ENCODE assay signal across 7 mouse cellular contexts in genomic region chr10:59701805-59702204, GRCm38 (mm10). TPM values are rescaled to one million over a fixed set of nuclear protein-coding genes. Genes with fewer than 3 reads are reported as not detected.
DNase-seq lines count a peak whose midpoint lies in the region; ATAC-seq lines count a peak whose summit lies in the region.

No protein-coding gene starts in this region.

- H3K4me2 ChIP-seq in forebrain, embryonic 12.5 days = peak overlapping the region; percentile 56
- H3K4me2 ChIP-seq in liver, embryonic 11.5 days = peak overlapping the region; percentile 83

- H3K4me1 ChIP-seq in megakaryocyte, embryonic 14.5 days = peaks cover 51% of the 10 kb centered on the region
- H3K4me1 ChIP-seq in forebrain, embryonic 12.5 days = peaks cover 9% of the 10 kb centered on the region
- H3K4me1 ChIP-seq in liver, embryonic 11.5 days (replicated peaks; ENCODE audit: control insufficient read depth, insufficient read depth, low read length) = peaks cover 6% of the 10 kb centered on the region

- DNase-seq in liver, embryonic 11.5 days (ENCODE audit: low spot score) = no peak
- no peak for DNase-seq in urinary bladder, postnatal 4 days (ENCODE audit: low spot score in 2 of 2)
- DNase-seq in thymus, adult 18-20 months = no peak
- DNase-seq in left cerebral cortex, adult 8-10 months (ENCODE audit: low spot score in 2 of 2) = no peak

- peak overlapping the region; percentile 99 for H3K4me3 ChIP-seq in megakaryocyte, embryonic 14.5 days (replicated peaks)
- H3K4me3 ChIP-seq in forebrain, embryonic 12.5 days (replicated peaks) = peak overlapping the region; percentile 57
- peak overlapping the region; percentile 63 for H3K4me3 ChIP-seq in liver, embryonic 11.5 days (ENCODE audit: low read depth, low read length)

- peaks cover 20% of the 10 kb centered on the region for H3K36me3 ChIP-seq in megakaryocyte, embryonic 14.5 days (replicated peaks; ENCODE audit: low read length)
- H3K36me3 ChIP-seq in forebrain, embryonic 12.5 days (replicated peaks) = no peaks in the 10 kb centered on the region
- H3K36me3 ChIP-seq in liver, embryonic 11.5 days (ENCODE audit: control insufficient read depth, insufficient read depth, low read length) = no peaks in the 10 kb centered on the region

- no peak overlapping the region for H3K9ac ChIP-seq in forebrain, embryonic 12.5 days
- H3K9ac ChIP-seq in liver, embryonic 11.5 days (ENCODE audit: low read depth, low read length) = no peak overlapping the region

- no peak for ATAC-seq in megakaryocyte, adult 5-6 weeks (ENCODE audit: poor library complexity, severe bottlenecking)
- no peak for ATAC-seq in forebrain, embryonic 12.5 days (ENCODE audit: low FRiP score)
- ATAC-seq in liver, embryonic 11.5 days (replicated peaks; ENCODE audit: low FRiP score) = no peak

- no peak overlapping the region for H3K27ac ChIP-seq in forebrain, embryonic 12.5 days
- H3K27ac ChIP-seq in liver, embryonic 11.5 days (ENCODE audit: low read depth, low read length) = no peak overlapping the region

- H3K27me3 ChIP-seq in megakaryocyte, embryonic 14.5 days (replicated peaks) = no peaks in the 10 kb centered on the region
- no peaks in the 10 kb centered on the region for H3K27me3 ChIP-seq in forebrain, embryonic 12.5 days
- H3K27me3 ChIP-seq in liver, embryonic 11.5 days (replicated peaks; ENCODE audit: control insufficient read depth, insufficient read depth, low read length) = no peaks in the 10 kb centered on the region

- 49% methylated on average over 5 of the region's 5 CpGs for WGBS in forebrain, embryonic 12.5 days
- 38% methylated on average over 5 of the region's 5 CpGs for WGBS in liver, embryonic 11.5 days

- H3K9me3 ChIP-seq in megakaryocyte, embryonic 14.5 days = no peaks in the 10 kb centered on the region
- no peaks in the 10 kb centered on the region for H3K9me3 ChIP-seq in forebrain, embryonic 12.5 days
- no peaks in the 10 kb centered on the region for H3K9me3 ChIP-seq in liver, embryonic 11.5 days (ENCODE audit: control insufficient read depth, low read length)

RNA-seq across cellular contexts. Expression of gene Micu1, which starts 0.5 kb away (rescaled TPM):
- 59.7 and 100 TPM in 2 replicates for polyA plus RNA-seq in megakaryocyte, embryonic 14.5 days (2012; ENCODE audit: insufficient read depth, low replicate concordance)
- total RNA-seq in megakaryocyte, adult 5-6 weeks (2015) = 29.7 and 34.2 TPM in 2 replicates
- 42.2 and 58.8 TPM in 2 replicates for total RNA-seq in megakaryocyte, adult 5-6 weeks (2017)
- polyA plus RNA-seq in forebrain, embryonic 12.5 days (2016; fragmentation: Nextera tagmentation; extraction: Ambion mirVana) = 67.8 and 72.3 TPM in 2 replicates
- polyA plus RNA-seq in liver, embryonic 11.5 days (2014; fragmentation: Nextera tagmentation; extraction: Ambion mirVana) = 40.8 and 46.4 TPM in 2 replicates
- 100 to 1,000 TPM in 3 of 4 experiments, 10 to 100 TPM in 1; 94.2 to 120 (median 103) TPM for total RNA-seq in left cerebral cortex, adult 8-10 months (2022)
